Mouse (Mus musculus) forebrain, embryonic 12.5 days (tissue): ENCODE measurements around the gene Hes7. TPM values are rescaled to one million over a fixed set of nuclear protein-coding genes. Genes with fewer than 3 reads are reported as not detected.
A peak's percentile ranks its signal among the peaks of the same experiment; 100 is the strongest.

Source experiments
- ATAC-seq: fragments of 200-750 bp; cut with Nextera tagmentation; 2 replicates; pipeline ENCODE4 v1.8.0; 2017; ENCODE audit warnings: moderate TSS enrichment; ENCODE audit not compliant: low FRiP score
- H3K27ac ChIP-seq: fragments of 300-500 bp; sonication (generic); 2 replicates; pipeline ENCODE4 v1.5.1; 2016; ENCODE audit warnings: mild to moderate bottlenecking
- H3K27me3 ChIP-seq: fragments of 300-500 bp; sonication (generic); 2 replicates; pipeline ENCODE4 v1.6.1; 2016; ENCODE audit warnings: mild to moderate bottlenecking
- H3K36me3 ChIP-seq: fragments of 300-500 bp; sonication (generic); replicated peaks from 2 replicates; pipeline ENCODE4 v1.6.1; 2016; ENCODE audit warnings: mild to moderate bottlenecking
- H3K4me1 ChIP-seq: fragments of 300-500 bp; sonication (generic); 2 replicates; pipeline ENCODE4 v1.6.1; 2016
- H3K4me2 ChIP-seq: fragments of 300-500 bp; sonication (generic); 2 replicates; pipeline ENCODE4 v1.6.1; 2016; ENCODE audit warnings: mild to moderate bottlenecking, moderate library complexity
- H3K4me3 ChIP-seq: fragments of 300-500 bp; sonication (generic); replicated peaks from 2 replicates; pipeline ENCODE4 v1.5.1; 2016; ENCODE audit warnings: mild to moderate bottlenecking
- H3K9ac ChIP-seq: fragments of 300-500 bp; sonication (generic); 2 replicates; pipeline ENCODE4 v1.6.1; 2016; ENCODE audit warnings: mild to moderate bottlenecking
- H3K9me3 ChIP-seq: fragments of 300-500 bp; sonication (generic); 2 replicates; pipeline ENCODE4 v1.6.1; 2016
- WGBS: fragments of 180-500 bp; shearing (Covaris S2); methylation state at CpG from one replicate; pipeline ENCODE4 v1.1.7; 2016; 5-methylcytosine and 5-hydroxymethylcytosine counted together
- polyA plus RNA-seq: library from polyadenylated mRNA; unstranded; fragments of >200 nt; fragmentation: Nextera tagmentation; extraction: Ambion mirVana; gene quantifications from 2 replicates; pipeline ENCODE4 v1.2.1, GENCODE M21; 2016

The Hes7 gene
- polyA plus RNA-seq, 1 experiment from 2014 or later = 0.43 TPM

DNA sequence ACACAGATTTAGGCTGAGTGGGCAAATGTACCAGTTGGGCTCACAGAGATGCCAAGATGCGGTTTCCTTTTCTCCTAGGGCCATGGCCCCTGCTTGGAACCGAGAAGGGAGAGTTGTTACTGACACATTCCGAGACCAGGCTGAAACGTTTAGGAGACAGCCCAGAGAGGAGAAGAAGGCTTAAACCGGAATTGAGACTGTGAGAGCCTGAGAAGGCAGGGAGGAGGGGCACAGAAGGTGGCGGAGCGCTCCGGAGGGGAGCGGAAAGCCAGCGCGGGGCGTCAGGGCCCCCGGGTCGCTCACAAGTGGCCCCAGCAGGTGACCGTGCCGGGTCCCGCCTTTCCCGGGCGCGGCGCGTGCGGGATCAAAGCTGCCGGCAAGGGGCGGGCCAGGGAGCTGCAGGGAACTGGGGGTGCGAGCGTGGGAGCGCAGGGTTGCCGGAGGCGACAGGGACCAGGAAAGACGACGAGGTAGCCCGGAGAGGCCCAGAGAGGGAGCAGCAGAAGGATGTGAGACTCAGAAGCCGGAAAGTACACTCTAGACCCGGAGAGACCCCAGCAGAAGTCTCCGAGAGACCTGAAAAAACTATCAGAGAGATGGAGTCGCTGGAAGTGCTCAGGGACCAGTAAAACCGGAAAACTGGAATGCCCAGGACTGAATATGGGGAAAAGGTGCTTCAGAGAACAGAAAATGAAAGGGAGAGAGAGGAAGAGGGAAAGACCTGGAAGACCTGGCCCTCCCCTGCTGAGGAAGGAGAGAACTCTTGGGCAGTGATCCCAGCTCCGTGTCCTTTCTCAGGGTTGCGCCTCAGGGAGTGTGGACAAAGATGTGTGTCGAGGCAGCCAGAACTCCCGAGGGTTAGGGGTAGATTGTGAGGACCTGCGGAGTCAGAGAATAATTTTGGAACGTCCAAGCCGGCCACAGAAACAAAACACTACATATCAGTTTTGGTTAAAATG lies 2.2 kb upstream of the Hes7 start:
- Histone ChIP-seq H3K4me3 (peak overlapping the region; percentile 79), H3K9me3 (no peaks in the 10 kb centered on the region), H3K36me3 (no peaks in the 10 kb centered on the region), H3K9ac (peak overlapping the region; percentile 81), H3K4me2 (peak overlapping the region; percentile 91), H3K4me1 (peaks cover 43% of the 10 kb centered on the region), H3K27ac (peak overlapping the region; percentile 74), H3K27me3 (peaks cover 40% of the 10 kb centered on the region)
- under 1% methylated on average over 45 of the region's 45 CpGs for WGBS
- 0 out of 2 replicates have a peak, but pooled peaks have one; percentile 25 for ATAC-seq

DNA sequence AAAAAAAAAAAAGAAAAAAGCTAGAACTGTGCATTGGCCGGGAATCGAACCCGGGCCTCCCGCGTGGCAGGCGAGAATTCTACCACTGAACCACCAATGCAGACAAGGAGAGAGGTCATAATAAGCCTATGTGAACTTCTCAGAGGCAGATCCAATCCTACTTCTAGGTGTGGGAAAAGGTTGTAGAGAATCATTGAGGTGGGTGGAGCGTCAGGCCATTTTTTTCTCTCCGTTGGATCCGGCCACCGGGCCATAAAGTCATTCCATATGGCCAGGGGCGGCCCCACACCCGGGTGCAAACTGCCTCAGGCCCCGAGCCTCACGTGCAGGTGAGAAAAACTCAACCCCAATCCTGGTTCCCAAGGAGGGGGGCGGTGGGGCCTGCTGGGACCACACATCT lies 1.4 kb upstream of the Hes7 start:
- Histone ChIP-seq H3K4me1 (peaks cover 45% of the 10 kb centered on the region), H3K36me3 (no peaks in the 10 kb centered on the region), H3K27me3 (peaks cover 38% of the 10 kb centered on the region), H3K27ac (no peak overlapping the region), H3K4me3 (peak overlapping the region; percentile 79), H3K9me3 (no peaks in the 10 kb centered on the region), H3K4me2 (peak overlapping the region; percentile 91), H3K9ac (no peak overlapping the region)
- ATAC-seq = peak; percentile 7; the same call in 1 of the 2 replicates
- WGBS = under 1% methylated on average over 15 of the region's 15 CpGs

DNA sequence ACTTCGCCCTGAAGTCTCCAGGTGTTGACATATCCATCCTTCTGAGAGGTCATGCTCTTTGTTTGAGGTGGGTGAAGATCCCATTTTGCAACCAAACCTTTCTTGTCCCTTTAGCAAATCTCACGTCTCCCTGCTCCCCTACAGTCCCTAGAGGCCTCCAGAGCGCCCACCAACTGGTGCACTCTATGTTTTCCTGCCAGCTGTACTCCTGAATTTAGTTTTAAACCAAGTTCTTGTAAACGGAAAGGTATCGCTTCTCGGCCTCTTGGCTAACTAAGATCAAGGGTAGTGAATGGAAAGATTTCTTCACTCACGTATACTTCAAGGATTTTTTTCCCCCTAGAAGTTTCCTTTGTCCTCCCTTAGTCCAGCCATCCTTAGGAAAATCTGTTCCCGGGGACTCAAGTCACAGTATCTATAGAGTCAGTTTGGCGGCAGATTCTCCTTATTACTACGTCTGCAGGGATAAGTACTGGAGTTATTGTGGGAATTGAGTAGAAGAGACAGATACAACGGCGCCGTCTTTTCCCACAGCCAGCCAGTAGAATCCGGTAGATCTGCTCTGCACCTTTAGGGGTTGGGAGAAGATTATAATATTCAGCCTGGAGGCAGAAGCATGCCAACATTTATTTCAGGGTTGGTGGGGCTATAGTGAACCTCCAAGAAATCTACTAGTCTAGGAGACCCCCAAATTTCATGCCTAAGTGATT lies 603 bp upstream of the Hes7 start:
- WGBS = 26% methylated on average over 14 of the region's 14 CpGs
- Histone ChIP-seq H3K27me3 (peaks cover 35% of the 10 kb centered on the region), H3K4me3 (peak overlapping the region; percentile 80)

DNA sequence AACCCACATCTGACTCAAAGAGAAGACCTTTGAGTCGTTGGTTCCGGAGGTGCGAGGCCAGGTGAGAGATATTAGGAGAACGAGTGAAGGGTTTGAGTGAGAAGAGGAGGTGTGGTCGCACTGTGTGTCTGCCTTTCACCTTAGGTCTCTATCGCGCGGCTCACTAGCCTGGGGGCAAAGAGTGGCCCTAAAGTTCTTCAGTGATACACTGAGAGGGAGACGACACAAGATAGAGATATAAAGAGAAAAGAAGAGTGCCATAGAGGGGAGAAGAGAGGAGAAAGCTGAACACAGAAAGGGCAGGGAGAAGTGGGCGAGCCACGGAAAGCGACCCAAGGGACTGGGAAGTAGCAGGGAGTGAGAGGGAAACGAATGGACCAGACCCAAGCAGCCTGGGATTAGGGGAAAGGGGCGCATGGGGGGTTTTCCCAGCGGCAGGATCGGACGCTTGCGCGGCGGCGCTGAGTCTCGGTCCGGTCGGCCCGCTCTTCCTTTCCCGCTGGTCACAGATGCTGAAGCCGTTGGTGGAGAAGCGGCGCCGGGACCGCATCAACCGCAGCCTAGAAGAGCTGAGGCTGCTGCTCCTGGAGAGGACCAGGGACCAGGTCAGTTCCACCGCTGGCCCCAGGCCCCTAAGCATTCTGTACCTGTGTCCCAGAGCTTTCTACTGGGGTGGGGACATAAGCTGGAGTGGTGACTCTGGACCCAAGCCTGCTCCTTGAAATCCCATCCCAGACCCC lies 967 bp downstream of the Hes7 start:
- H3K4me2 ChIP-seq = peak overlapping the region; percentile 91
- H3K9me3 ChIP-seq = no peaks in the 10 kb centered on the region
- no peak for ATAC-seq
- H3K4me1 ChIP-seq = peaks cover 54% of the 10 kb centered on the region
- no peak overlapping the region for H3K27ac ChIP-seq
- under 1% methylated on average over 33 of the region's 33 CpGs for WGBS
- peak overlapping the region; percentile 77 for H3K9ac ChIP-seq
- peak overlapping the region; percentile 80 for H3K4me3 ChIP-seq
- H3K36me3 ChIP-seq = no peaks in the 10 kb centered on the region
- H3K27me3 ChIP-seq = peaks cover 29% of the 10 kb centered on the region

More for the DNA sequence above, 603 bp upstream of the Hes7 start:
- H3K4me1 ChIP-seq = peaks cover 45% of the 10 kb centered on the region
- no peak overlapping the region for H3K9ac ChIP-seq
- no peak for ATAC-seq
- H3K9me3 ChIP-seq = no peaks in the 10 kb centered on the region
- H3K4me2 ChIP-seq = peak overlapping the region; percentile 91
- H3K27ac ChIP-seq = no peak overlapping the region
- H3K36me3 ChIP-seq = no peaks in the 10 kb centered on the region

DNA sequence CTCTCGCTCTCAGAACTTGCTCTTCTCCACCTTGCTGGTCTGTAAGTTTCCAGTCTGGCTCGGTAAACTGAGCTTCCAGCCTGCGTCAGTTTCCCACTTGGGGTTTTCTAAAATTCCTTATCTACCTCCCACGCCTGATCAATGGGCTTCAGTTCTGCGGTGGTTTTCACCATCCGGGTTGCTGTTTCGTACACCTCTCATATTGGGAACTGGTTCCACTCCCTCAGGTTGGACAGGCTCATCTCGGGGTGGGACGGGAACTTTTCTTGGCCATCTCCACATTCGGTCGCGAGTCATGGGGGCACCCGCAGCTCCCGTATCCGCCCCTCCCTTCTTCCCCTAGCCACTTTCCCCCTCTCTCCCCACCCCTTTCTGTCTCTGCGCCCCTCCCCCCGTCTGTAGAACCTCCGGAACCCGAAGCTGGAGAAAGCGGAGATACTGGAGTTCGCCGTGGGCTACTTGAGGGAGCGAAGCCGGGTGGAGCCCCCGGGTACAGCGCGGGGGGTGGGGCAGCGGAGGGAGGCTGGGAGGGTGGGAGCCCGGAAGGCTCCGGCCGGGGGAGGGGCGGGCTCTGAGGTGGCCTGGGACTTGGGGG lies 1.6 kb downstream of the Hes7 start:
- H3K9me3 ChIP-seq = no peaks in the 10 kb centered on the region
- peaks cover 29% of the 10 kb centered on the region for H3K27me3 ChIP-seq
- H3K4me2 ChIP-seq = peak overlapping the region; percentile 91
- no peaks in the 10 kb centered on the region for H3K36me3 ChIP-seq
- no peak for ATAC-seq
- H3K4me1 ChIP-seq = peaks cover 54% of the 10 kb centered on the region
- peak overlapping the region; percentile 80 for H3K4me3 ChIP-seq
- H3K27ac ChIP-seq = peak overlapping the region; percentile 86
- H3K9ac ChIP-seq = peak overlapping the region; percentile 77
- under 1% methylated on average over 31 of the region's 32 CpGs for WGBS

DNA sequence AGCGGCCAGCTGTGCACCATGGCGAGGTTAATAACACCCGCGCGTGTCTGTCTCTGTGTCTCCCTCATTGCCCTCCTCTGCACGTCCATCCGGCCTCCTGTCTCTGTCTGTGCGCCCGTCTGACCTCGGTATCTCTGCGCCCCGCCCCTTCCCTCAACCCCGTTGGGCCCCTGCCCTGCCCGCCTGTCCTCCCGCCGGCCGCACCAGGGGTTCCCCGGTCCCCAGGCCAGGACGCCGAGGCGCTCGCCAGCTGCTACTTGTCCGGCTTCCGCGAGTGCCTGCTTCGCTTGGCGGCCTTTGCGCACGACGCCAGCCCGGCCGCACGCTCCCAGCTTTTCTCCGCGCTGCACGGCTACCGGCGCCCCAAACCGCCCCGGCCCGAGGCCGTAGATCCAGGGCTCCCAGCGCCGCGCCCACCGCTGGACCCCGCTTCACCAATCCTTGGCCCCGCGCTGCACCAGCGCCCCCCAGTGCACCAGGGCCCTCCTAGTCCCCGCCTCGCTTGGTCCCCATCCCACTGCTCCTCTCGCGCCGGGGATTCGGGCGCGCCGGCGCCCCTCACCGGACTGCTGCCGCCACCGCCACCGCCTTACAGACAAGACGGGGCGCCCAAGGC lies 2.2 kb downstream of the Hes7 start, which contains the start of gene 9130213A22Rik:
Gene 9130213A22Rik, minus strand, starts transcription at position 254 of the 616 bp plus-strand sequence.
- Histone ChIP-seq H3K27ac (peak within 1 kb of the TSS; percentile 86), H3K4me1 (peaks cover 53% of the 10 kb centered on the region), H3K27me3 (peaks cover 34% of the 10 kb centered on the region), H3K9ac (peak within 1 kb of the TSS; percentile 77), H3K4me3 (peak within 1 kb of the TSS; percentile 80), H3K4me2 (peak within 1 kb of the TSS; percentile 91), H3K36me3 (no peaks in the 10 kb centered on the region), H3K9me3 (no peaks in the 10 kb centered on the region)
- WGBS = under 1% methylated on average over 66 of the region's 66 CpGs
- peak; percentile 72 for ATAC-seq

DNA sequence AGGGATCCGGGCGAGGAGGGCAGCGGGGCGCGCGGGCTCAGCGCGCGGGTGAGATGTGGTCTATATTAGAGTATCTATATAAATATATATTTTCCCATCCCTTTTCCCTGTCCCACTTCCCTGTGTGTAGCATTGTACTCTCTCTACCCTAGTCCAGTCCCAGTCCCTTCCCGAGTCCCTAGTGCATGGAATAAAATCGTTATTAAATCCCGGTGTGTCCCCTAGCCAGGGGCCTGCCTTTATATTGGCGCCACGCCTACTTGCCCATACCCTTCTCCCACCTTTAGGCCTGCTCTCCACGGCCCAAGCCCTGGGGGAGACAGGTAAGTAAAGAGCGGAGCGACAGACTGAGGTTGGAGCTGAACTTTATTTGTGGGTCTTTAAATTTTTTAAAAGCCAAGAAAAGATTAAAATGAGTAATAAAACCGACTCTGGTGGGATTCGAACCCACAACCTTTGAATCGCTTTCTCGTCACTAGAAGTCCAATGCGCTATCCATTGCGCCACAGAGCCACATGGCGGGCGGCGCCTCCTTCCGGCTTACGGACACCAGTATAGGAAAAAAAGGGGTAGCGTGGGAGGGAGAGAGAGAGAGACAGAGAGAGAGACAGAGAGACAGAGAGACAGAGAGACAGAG lies 3.0 kb downstream of the Hes7 start:
- peak overlapping the region; percentile 86 for H3K27ac ChIP-seq
- no peaks in the 10 kb centered on the region for H3K36me3 ChIP-seq
- H3K9me3 ChIP-seq = no peaks in the 10 kb centered on the region
- peak; percentile 8; the same call in 1 of the 2 replicates for ATAC-seq
- under 1% methylated on average over 29 of the region's 29 CpGs for WGBS
- peak overlapping the region; percentile 77 for H3K9ac ChIP-seq
- peak overlapping the region; percentile 91 for H3K4me2 ChIP-seq
- peak overlapping the region; percentile 80 for H3K4me3 ChIP-seq
- peaks cover 39% of the 10 kb centered on the region for H3K27me3 ChIP-seq
- peaks cover 52% of the 10 kb centered on the region for H3K4me1 ChIP-seq

DNA sequence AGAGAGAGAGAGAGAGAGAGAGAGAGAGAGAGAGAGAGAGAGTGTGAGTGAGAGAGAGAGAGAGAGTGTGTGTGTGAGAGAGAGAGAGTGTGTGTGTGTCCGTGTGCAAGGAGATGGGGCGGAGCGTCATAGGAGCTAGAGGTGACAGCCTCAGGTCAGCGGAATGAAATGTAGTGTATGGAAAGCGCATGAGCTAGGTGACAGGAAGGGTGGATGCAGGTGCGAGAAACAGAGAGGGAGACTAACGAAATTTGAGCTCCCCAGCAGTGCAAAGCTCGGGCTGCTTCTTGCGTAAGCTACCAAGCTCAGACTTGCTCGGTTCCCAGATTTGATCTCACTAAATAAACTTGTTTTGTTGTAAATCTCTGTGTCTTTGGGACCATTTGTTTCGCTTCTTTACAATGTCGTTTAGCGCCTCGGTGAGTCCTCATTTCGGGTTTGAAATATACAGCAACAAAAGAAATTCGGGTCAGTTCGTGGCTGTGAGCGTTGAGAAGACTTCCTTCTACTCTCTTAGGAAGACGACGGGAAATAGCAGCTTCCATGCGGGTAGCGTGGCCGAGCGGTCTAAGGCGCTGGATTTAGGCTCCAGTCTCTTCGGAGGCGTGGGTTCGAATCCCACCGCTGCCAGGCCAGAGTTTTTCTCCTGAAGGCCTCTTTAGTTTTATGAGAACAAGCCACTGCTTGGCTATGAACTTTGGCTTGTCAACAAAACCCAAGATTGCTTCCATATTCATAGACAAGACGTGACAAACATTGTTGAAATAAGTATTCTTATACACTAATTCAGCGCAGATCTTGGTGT lies 3.7 kb downstream of the Hes7 start:
- Histone ChIP-seq H3K4me2 (peak overlapping the region; percentile 91), H3K4me3 (peak overlapping the region; percentile 80), H3K27me3 (peaks cover 43% of the 10 kb centered on the region), H3K27ac (peak overlapping the region; percentile 77), H3K9me3 (no peaks in the 10 kb centered on the region), H3K9ac (peak overlapping the region; percentile 47), H3K36me3 (no peaks in the 10 kb centered on the region), H3K4me1 (peaks cover 48% of the 10 kb centered on the region)
- ATAC-seq = peak; percentile 60
- under 1% methylated on average over 31 of the region's 31 CpGs for WGBS

DNA sequence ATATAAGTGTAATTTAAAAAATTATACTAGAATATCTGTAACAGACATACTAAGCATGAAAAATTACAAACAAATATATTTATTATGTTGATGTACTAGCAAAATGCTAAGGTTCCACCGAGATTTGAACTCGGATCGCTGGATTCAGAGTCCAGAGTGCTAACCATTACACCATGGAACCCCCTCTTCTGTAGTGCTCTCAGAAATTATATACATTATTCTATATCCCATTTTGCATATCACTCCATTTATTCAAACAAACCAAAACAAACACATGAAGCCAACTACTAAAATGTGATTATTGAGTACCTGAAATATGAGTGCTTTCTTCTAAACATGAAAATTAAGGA lies 4.3 kb downstream of the Hes7 start:
- Histone ChIP-seq H3K27me3 (peaks cover 41% of the 10 kb centered on the region), H3K27ac (no peak overlapping the region), H3K4me1 (peaks cover 42% of the 10 kb centered on the region), H3K9me3 (no peaks in the 10 kb centered on the region), H3K4me3 (peak overlapping the region; percentile 80), H3K36me3 (no peaks in the 10 kb centered on the region), H3K9ac (no peak overlapping the region), H3K4me2 (peak overlapping the region; percentile 91; the same call in 1 of the 2 replicates)
- no peak for ATAC-seq
- 0% methylated on average over 3 of the region's 3 CpGs for WGBS

DNA sequence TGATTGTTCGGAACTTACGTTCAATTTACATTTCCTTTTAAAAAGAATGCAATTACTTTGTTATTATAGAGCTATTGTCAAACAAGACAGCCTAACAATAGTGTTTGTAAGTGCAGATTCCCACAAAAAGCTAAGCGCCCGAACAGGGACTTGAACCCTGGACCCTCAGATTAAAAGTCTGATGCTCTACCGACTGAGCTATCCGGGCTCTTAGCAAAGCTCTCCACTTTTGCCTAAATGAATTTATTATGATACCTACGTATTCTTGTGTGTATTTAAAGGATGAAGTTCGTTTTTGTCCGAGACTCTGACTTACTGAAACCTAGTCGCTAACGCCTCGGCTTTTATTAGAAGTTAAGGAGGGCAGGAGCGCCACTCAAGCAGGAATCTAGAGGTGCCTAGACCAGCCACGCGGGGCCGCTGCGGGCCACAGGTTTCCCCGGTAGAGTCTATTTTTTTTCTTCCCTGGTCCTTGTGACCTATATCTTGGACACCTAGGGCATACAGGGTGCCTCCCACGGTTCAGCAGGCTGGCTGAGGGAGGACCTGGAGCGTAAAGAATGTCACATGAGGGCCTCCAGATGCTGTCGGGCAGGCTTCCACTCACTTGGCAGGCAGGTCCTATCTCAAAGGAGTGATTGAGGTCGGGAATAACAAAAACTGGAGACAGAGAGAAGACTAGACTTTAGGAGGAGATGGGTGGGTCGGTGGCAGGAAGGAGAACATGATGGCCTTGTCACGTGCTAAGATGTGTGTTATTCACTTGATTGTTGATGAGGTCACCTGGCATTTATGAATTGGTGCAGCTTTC lies 5.0 kb downstream of the Hes7 start:
- H3K36me3 ChIP-seq = no peaks in the 10 kb centered on the region

More for the DNA sequence above, 5.0 kb downstream of the Hes7 start:
- 0 out of 2 replicates have a peak overlapping the region, but pooled peaks have one; percentile 53 for H3K27ac ChIP-seq
- H3K27me3 ChIP-seq = peaks cover 33% of the 10 kb centered on the region
- peak; percentile 28 for ATAC-seq
- H3K4me3 ChIP-seq = peak overlapping the region; percentile 59
- H3K9me3 ChIP-seq = no peaks in the 10 kb centered on the region
- peak overlapping the region; percentile 67 for H3K4me2 ChIP-seq
- WGBS = under 1% methylated on average over 24 of the region's 24 CpGs
- H3K9ac ChIP-seq = peak overlapping the region; percentile 63
- peaks cover 34% of the 10 kb centered on the region for H3K4me1 ChIP-seq
